Mouse (Mus musculus): ENCODE data around the gene Prr15. TPM values are rescaled to one million over a fixed set of nuclear protein-coding genes. Genes with fewer than 3 reads are reported as not detected.

The Prr15 gene
- polyA plus RNA-seq, 1 experiment from 2014 or later, result 0.97 TPM

GRCm38 (mm10) chr6:54327626-54328003 is 2.0 kb downstream of the Prr15 start:
- ATAC-seq (ENCODE audit: low FRiP score) (no peak), DNase-seq (ENCODE audit: low spot score, missing footprints) (peak; percentile 94)
- Histone ChIP-seq H3K9ac (ENCODE audit: low read length) (peak overlapping the region; percentile 32; the same call in 1 of the 2 replicates), H3K36me3 (ENCODE audit: control insufficient read depth, insufficient read depth, low read length) (no peaks in the 10 kb centered on the region), H3K4me2 (peak overlapping the region; percentile 83), H3K9me3 (ENCODE audit: control insufficient read depth, low read length) (no peaks in the 10 kb centered on the region), H3K4me1 (ENCODE audit: control insufficient read depth, insufficient read depth, low read length) (peaks cover 14% of the 10 kb centered on the region), H3K27me3 (ENCODE audit: control insufficient read depth, insufficient read depth, low read length) (peaks cover 37% of the 10 kb centered on the region), H3K4me3 (ENCODE audit: low read depth, low read length) (peak overlapping the region; percentile 35), H3K27ac (ENCODE audit: low read depth, low read length) (no peak overlapping the region)
- under 1% methylated on average over 28 of the region's 28 CpGs for WGBS

- no peak overlapping the region for H3K27ac ChIP-seq (ENCODE audit: low read depth, low read length)
- H3K36me3 ChIP-seq (ENCODE audit: control insufficient read depth, insufficient read depth, low read length), result no peaks in the 10 kb centered on the region
- ATAC-seq (ENCODE audit: low FRiP score) (no peak), DNase-seq (ENCODE audit: low spot score, missing footprints) (peak; percentile 4)
- H3K9ac ChIP-seq (ENCODE audit: low read length), result no peak overlapping the region
- H3K9me3 ChIP-seq (ENCODE audit: control insufficient read depth, low read length), result no peaks in the 10 kb centered on the region
- 92% methylated on average over 5 of the region's 5 CpGs for WGBS
- H3K4me2 ChIP-seq, result no peak overlapping the region
- H3K27me3 ChIP-seq (ENCODE audit: control insufficient read depth, insufficient read depth, low read length), result peaks cover 37% of the 10 kb centered on the region
- H3K4me3 ChIP-seq (ENCODE audit: low read depth, low read length), result no peak overlapping the region
- H3K4me1 ChIP-seq (ENCODE audit: control insufficient read depth, insufficient read depth, low read length), result peaks cover 19% of the 10 kb centered on the region
These were observed 3.1 kb downstream of the Prr15 start for GRCm38 (mm10) chr6:54328783-54329182.

- Histone ChIP-seq H3K4me3 (ENCODE audit: low read depth, low read length) (no peak overlapping the region), H3K4me2 (no peak overlapping the region), H3K36me3 (ENCODE audit: control insufficient read depth, insufficient read depth, low read length) (no peaks in the 10 kb centered on the region), H3K4me1 (ENCODE audit: control insufficient read depth, insufficient read depth, low read length) (peaks cover 19% of the 10 kb centered on the region), H3K9ac (ENCODE audit: low read length) (no peak overlapping the region), H3K27ac (ENCODE audit: low read depth, low read length) (no peak overlapping the region), H3K27me3 (ENCODE audit: control insufficient read depth, insufficient read depth, low read length) (peaks cover 35% of the 10 kb centered on the region), H3K9me3 (ENCODE audit: control insufficient read depth, low read length) (no peaks in the 10 kb centered on the region)
- ATAC-seq (ENCODE audit: low FRiP score) (no peak), DNase-seq (ENCODE audit: low spot score, missing footprints) (no peak)
- WGBS, result 81% methylated on average over 3 of the region's 3 CpGs
These were observed 4.0 kb downstream of the Prr15 start for GRCm38 (mm10) chr6:54329598-54329997.

- no peaks in the 10 kb centered on the region for H3K9me3 ChIP-seq (ENCODE audit: control insufficient read depth, low read length)
- no peak overlapping the region for H3K4me2 ChIP-seq
- 63% methylated on average over 10 of the region's 10 CpGs for WGBS
- no peak overlapping the region for H3K4me3 ChIP-seq (ENCODE audit: low read depth, low read length)
- peaks cover 35% of the 10 kb centered on the region for H3K27me3 ChIP-seq (ENCODE audit: control insufficient read depth, insufficient read depth, low read length)
- peaks cover 19% of the 10 kb centered on the region for H3K4me1 ChIP-seq (ENCODE audit: control insufficient read depth, insufficient read depth, low read length)
- no peaks in the 10 kb centered on the region for H3K36me3 ChIP-seq (ENCODE audit: control insufficient read depth, insufficient read depth, low read length)
- H3K9ac ChIP-seq (ENCODE audit: low read length), result no peak overlapping the region
- no peak overlapping the region for H3K27ac ChIP-seq (ENCODE audit: low read depth, low read length)
- DNase-seq (ENCODE audit: low spot score, missing footprints) (no peak), ATAC-seq (ENCODE audit: low FRiP score) (no peak)
These were observed 4.5 kb downstream of the Prr15 start for GRCm38 (mm10) chr6:54330166-54330565.

- DNase-seq (ENCODE audit: low spot score, missing footprints) (no peak), ATAC-seq (ENCODE audit: low FRiP score) (no peak; the same call in 1 of the 2 replicates)
- Histone ChIP-seq H3K27ac (ENCODE audit: low read depth, low read length) (no peak overlapping the region), H3K36me3 (ENCODE audit: control insufficient read depth, insufficient read depth, low read length) (no peaks in the 10 kb centered on the region), H3K27me3 (ENCODE audit: control insufficient read depth, insufficient read depth, low read length) (peaks cover 24% of the 10 kb centered on the region), H3K4me3 (ENCODE audit: low read depth, low read length) (no peak overlapping the region), H3K9me3 (ENCODE audit: control insufficient read depth, low read length) (no peaks in the 10 kb centered on the region), H3K9ac (ENCODE audit: low read length) (no peak overlapping the region), H3K4me2 (no peak overlapping the region), H3K4me1 (ENCODE audit: control insufficient read depth, insufficient read depth, low read length) (peaks cover 19% of the 10 kb centered on the region)
- WGBS, result 58% methylated on average over 10 of the region's 10 CpGs
These were observed 6.1 kb downstream of the Prr15 start for GRCm38 (mm10) chr6:54331765-54332164.

GRCm38 (mm10) chr6:54332203-54332602 is 6.6 kb downstream of the Prr15 start:
- Histone ChIP-seq H3K36me3 (ENCODE audit: control insufficient read depth, insufficient read depth, low read length) (no peaks in the 10 kb centered on the region), H3K27ac (ENCODE audit: low read depth, low read length) (no peak overlapping the region), H3K9ac (ENCODE audit: low read length) (no peak overlapping the region), H3K4me1 (ENCODE audit: control insufficient read depth, insufficient read depth, low read length) (peaks cover 14% of the 10 kb centered on the region), H3K4me2 (no peak overlapping the region), H3K9me3 (ENCODE audit: control insufficient read depth, low read length) (no peaks in the 10 kb centered on the region), H3K4me3 (ENCODE audit: low read depth, low read length) (no peak overlapping the region), H3K27me3 (ENCODE audit: control insufficient read depth, insufficient read depth, low read length) (peaks cover 19% of the 10 kb centered on the region)
- 52% methylated on average over 8 of the region's 8 CpGs for WGBS
- 0 out of 2 replicates have a peak, but pooled peaks have one; percentile 40 for ATAC-seq (ENCODE audit: low FRiP score)
- peak; percentile 91 for DNase-seq (ENCODE audit: low spot score, missing footprints)

GRCm38 (mm10) chr6:54333116-54333651 is 7.5 kb downstream of the Prr15 start:
- ATAC-seq (ENCODE audit: low FRiP score) (0 out of 2 replicates have a peak, but pooled peaks have one; percentile 16), DNase-seq (ENCODE audit: low spot score, missing footprints) (no peak)
- peaks cover 10% of the 10 kb centered on the region for H3K27me3 ChIP-seq (ENCODE audit: control insufficient read depth, insufficient read depth, low read length)
- H3K9me3 ChIP-seq (ENCODE audit: control insufficient read depth, low read length), result no peaks in the 10 kb centered on the region
- H3K36me3 ChIP-seq (ENCODE audit: control insufficient read depth, insufficient read depth, low read length), result no peaks in the 10 kb centered on the region
- no peak overlapping the region for H3K27ac ChIP-seq (ENCODE audit: low read depth, low read length)
- no peak overlapping the region for H3K4me2 ChIP-seq
- H3K9ac ChIP-seq (ENCODE audit: low read length), result no peak overlapping the region
- WGBS, result 39% methylated on average over 11 of the region's 11 CpGs
- H3K4me3 ChIP-seq (ENCODE audit: low read depth, low read length), result no peak overlapping the region
- peaks cover 11% of the 10 kb centered on the region for H3K4me1 ChIP-seq (ENCODE audit: control insufficient read depth, insufficient read depth, low read length)

GRCm38 (mm10) chr6:54333652-54334396 is 8.2 kb downstream of the Prr15 start:
- Histone ChIP-seq H3K27ac (ENCODE audit: low read depth, low read length) (no peak overlapping the region), H3K9ac (ENCODE audit: low read length) (no peak overlapping the region), H3K36me3 (ENCODE audit: control insufficient read depth, insufficient read depth, low read length) (no peaks in the 10 kb centered on the region), H3K9me3 (ENCODE audit: control insufficient read depth, low read length) (no peaks in the 10 kb centered on the region), H3K4me3 (ENCODE audit: low read depth, low read length) (no peak overlapping the region), H3K4me2 (no peak overlapping the region), H3K4me1 (ENCODE audit: control insufficient read depth, insufficient read depth, low read length) (peaks cover 11% of the 10 kb centered on the region), H3K27me3 (ENCODE audit: control insufficient read depth, insufficient read depth, low read length) (peaks cover 4% of the 10 kb centered on the region; the same call in 1 of the 2 replicates)
- DNase-seq (ENCODE audit: low spot score, missing footprints), result no peak
- WGBS, result 36% methylated on average over 9 of the region's 9 CpGs
- ATAC-seq (ENCODE audit: low FRiP score), result no peak

- Histone ChIP-seq H3K4me2 (no peak overlapping the region), H3K4me1 (ENCODE audit: control insufficient read depth, insufficient read depth, low read length) (peaks cover 5% of the 10 kb centered on the region), H3K9ac (ENCODE audit: low read length) (no peak overlapping the region), H3K4me3 (ENCODE audit: low read depth, low read length) (no peak overlapping the region), H3K9me3 (ENCODE audit: control insufficient read depth, low read length) (no peaks in the 10 kb centered on the region), H3K27me3 (ENCODE audit: control insufficient read depth, insufficient read depth, low read length) (no peaks in the 10 kb centered on the region), H3K36me3 (ENCODE audit: control insufficient read depth, insufficient read depth, low read length) (no peaks in the 10 kb centered on the region), H3K27ac (ENCODE audit: low read depth, low read length) (no peak overlapping the region)
- ATAC-seq (ENCODE audit: low FRiP score) (no peak), DNase-seq (ENCODE audit: low spot score, missing footprints) (peak; percentile 10)
- 88% methylated on average over 6 of the region's 6 CpGs for WGBS
These were observed 11.7 kb downstream of the Prr15 start for GRCm38 (mm10) chr6:54337321-54337720.

Measured in midbrain, embryonic 11.5 days (tissue).